Mouse (Mus musculus): ENCODE results near the gene Suz12.

DNA sequence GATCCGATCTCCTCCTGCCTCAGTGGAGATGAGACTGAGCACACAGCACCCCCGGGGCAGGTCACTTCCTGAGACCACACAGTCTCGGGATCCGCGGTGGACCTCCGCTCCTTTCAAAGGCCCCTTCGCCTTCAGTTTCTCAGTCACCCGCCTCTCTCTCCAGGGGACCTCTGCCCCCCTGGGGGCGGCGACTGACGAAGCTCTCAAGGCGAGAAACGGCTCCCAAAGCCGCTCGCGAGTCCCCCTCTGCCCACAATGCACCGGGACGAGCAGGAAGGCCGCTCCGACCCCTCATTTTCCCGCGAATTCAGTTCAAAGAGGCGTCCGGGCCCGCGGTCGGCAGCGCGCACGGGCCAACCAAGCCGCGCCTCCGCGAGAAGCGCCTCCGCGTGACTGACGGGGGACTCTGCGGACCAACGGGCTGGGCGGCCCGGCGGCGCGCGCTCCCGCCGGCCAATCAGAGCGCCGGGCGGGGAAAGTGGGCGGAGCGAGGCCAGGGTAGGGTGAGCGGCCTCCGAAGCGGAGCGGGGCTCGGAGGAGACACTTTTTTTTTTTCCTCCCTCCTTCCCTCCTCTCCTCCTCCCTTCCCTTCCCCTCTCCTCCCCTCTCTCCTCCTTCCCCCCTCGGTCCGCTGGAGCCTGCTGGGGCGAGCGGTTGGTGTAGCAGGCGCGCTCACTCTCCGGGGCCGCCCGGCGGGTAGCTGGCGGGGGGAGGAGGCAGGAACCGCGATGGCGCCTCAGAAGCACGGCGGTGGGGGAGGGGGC, at the start of gene Suz12:
- TF ChIP-seq MYB (IDR thresholded peaks at IDR 0.05; ENCODE audit: low read depth, low read length), result no peak
- 0 out of 6 replicates have a peak, but pooled peaks of 1 of the 3 experiments have one; percentile 0 for TF ChIP-seq CTCF (IDR thresholded peaks at IDR 0.05 in 2 of 3, conservative IDR thresholded peaks at IDR 0.05 in 1 of 3; ENCODE audit: control insufficient read depth in 1 of 3, insufficient read depth in 1 of 3, low read depth in 2 of 3, low read length in 3 of 3, poor library complexity in 1 of 3, severe bottlenecking in 1 of 3)
